Mouse (Mus musculus): ENCODE results near the gene Ankrd26.

DNA sequence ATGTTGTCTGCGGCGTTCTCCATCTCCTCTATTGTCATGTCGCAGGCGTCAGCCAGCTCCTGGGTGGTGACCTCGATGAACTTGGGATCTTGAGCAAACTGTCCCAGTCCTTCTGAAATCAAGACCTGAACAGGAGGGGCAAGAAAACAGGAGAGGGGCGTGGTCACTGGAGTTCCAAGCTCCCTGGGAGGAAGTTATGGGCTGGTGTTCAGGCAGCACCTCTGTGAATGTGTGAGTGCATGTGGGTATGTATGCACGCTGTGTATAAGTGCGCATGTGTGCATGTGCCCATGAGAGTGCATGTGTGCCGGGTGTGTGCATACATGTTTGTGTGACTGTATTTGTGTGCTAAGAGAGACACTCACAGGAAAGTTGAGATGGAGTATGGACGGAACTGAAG lies 32.0 kb upstream of the Ankrd26 start:
- TF ChIP-seq CTCF (IDR thresholded peaks at IDR 0.05; ENCODE audit: insufficient read depth, low read length) (no peak), POLR2A (IDR thresholded peaks at IDR 0.05; ENCODE audit: borderline replicate concordance, extremely low read depth, low read depth, low read length) (no peak)
